Mouse (Mus musculus) limb, embryonic 12.5 days (tissue): ENCODE measurements around the gene D930020B18Rik. TPM values are rescaled to one million over a fixed set of nuclear protein-coding genes. Genes with fewer than 3 reads are reported as not detected.

Experiments
- ATAC-seq: fragments of 200-750 bp; cut with Nextera tagmentation; 2 replicates; pipeline ENCODE4 v1.8.0; 2017; ENCODE audit warnings: low read depth, moderate TSS enrichment; ENCODE audit not compliant: insufficient number of reproducible peaks, insufficient read depth, low FRiP score, low TSS enrichment
- H3K27ac ChIP-seq: fragments of 300-500 bp; sonication (generic); 2 replicates; pipeline ENCODE4 v1.5.1; 2016; ENCODE audit warnings: mild to moderate bottlenecking, moderate library complexity
- H3K27me3 ChIP-seq: fragments of 300-500 bp; sonication (generic); 2 replicates; pipeline ENCODE4 v1.6.1; 2016; ENCODE audit warnings: mild to moderate bottlenecking, moderate library complexity
- H3K36me3 ChIP-seq: fragments of 300-500 bp; sonication (generic); 2 replicates; pipeline ENCODE4 v1.6.1; 2016; ENCODE audit warnings: mild to moderate bottlenecking, moderate library complexity
- H3K4me1 ChIP-seq: fragments of 300-500 bp; sonication (generic); replicated peaks from 2 replicates; pipeline ENCODE4 v1.6.1; 2016
- H3K4me2 ChIP-seq: fragments of 300-500 bp; sonication (generic); 2 replicates; pipeline ENCODE4 v1.6.1; 2016; ENCODE audit warnings: mild to moderate bottlenecking, moderate library complexity
- H3K4me3 ChIP-seq: fragments of 300-500 bp; sonication (generic); replicated peaks from 2 replicates; pipeline ENCODE4 v1.5.1; 2016; ENCODE audit warnings: mild to moderate bottlenecking
- H3K9ac ChIP-seq: fragments of 300-500 bp; sonication (generic); replicated peaks from 2 replicates; pipeline ENCODE4 v1.6.1; 2016; ENCODE audit warnings: mild to moderate bottlenecking, moderate library complexity
- H3K9me3 ChIP-seq: fragments of 300-500 bp; sonication (generic); 2 replicates; pipeline ENCODE4 v1.6.1; 2016; ENCODE audit warnings: mild to moderate bottlenecking, moderate library complexity
- WGBS: fragments of 180-500 bp; shearing (Covaris S2); methylation state at CpG from one replicate; pipeline ENCODE4 v1.1.7; 2016; 5-methylcytosine and 5-hydroxymethylcytosine counted together
- polyA plus RNA-seq: library from polyadenylated mRNA; unstranded; fragments of >200 nt; fragmentation: Nextera tagmentation; extraction: Ambion mirVana; gene quantifications from 2 replicates; pipeline ENCODE4 v1.2.1, GENCODE M21; 2016

The D930020B18Rik gene
- polyA plus RNA-seq, 1 experiment from 2014 or later, result 1.8 TPM

DNA sequence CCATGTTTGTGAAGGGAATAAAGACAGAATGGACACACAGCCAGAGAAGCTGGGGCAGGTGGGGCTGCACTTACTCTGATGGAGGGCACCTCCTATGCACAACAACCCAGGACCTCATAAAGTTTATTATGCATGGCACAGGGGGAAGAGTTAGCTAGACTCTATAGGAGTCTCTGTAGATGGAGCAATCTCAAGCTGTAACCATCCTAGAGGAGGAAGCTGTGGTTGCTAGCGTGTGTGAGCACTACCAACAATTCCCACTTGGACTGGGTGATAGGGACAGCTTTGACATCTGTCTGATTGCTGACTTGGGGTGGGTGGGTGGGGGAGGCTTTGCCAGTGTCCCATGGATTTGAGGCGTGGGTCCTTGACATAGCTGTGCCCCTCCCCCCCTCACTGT lies 39.5 kb downstream of the D930020B18Rik start:
- WGBS, result 89% methylated on average over 2 of the region's 2 CpGs
- H3K4me2 ChIP-seq, result no peak overlapping the region
- no peak overlapping the region for H3K27ac ChIP-seq
- no peaks in the 10 kb centered on the region for H3K4me1 ChIP-seq
- H3K4me3 ChIP-seq, result no peak overlapping the region
- no peaks in the 10 kb centered on the region for H3K9me3 ChIP-seq
- no peak overlapping the region for H3K9ac ChIP-seq
- H3K36me3 ChIP-seq, result no peaks in the 10 kb centered on the region
- no peak for ATAC-seq
- no peaks in the 10 kb centered on the region for H3K27me3 ChIP-seq

DNA sequence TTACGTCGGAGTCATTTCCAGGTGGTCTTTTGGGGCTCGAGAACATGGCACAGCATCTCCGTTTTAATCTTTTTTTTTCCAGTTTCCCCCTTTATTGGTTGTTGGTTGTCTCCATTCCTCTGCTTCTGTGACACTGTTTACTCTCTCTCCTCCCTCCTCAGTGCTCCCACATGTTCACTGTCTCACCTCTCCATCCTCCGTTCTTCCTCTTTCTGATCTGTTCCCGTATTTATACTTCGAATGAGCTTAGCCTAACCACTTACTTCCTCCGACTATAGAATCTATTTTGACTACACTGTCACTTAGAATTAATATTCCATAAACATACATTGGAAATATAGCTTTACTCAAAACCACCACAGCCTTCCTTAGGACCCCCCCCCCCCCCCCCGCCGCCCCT lies 41.2 kb downstream of the D930020B18Rik start:
- H3K4me3 ChIP-seq, result no peak overlapping the region
- no peaks in the 10 kb centered on the region for H3K9me3 ChIP-seq
- ATAC-seq, result no peak
- H3K27me3 ChIP-seq, result no peaks in the 10 kb centered on the region
- no peaks in the 10 kb centered on the region for H3K4me1 ChIP-seq
- no peak overlapping the region for H3K27ac ChIP-seq
- no peak overlapping the region for H3K9ac ChIP-seq
- no peak overlapping the region for H3K4me2 ChIP-seq
- no peaks in the 10 kb centered on the region for H3K36me3 ChIP-seq
- 94% methylated on average over 10 of the region's 10 CpGs for WGBS

DNA sequence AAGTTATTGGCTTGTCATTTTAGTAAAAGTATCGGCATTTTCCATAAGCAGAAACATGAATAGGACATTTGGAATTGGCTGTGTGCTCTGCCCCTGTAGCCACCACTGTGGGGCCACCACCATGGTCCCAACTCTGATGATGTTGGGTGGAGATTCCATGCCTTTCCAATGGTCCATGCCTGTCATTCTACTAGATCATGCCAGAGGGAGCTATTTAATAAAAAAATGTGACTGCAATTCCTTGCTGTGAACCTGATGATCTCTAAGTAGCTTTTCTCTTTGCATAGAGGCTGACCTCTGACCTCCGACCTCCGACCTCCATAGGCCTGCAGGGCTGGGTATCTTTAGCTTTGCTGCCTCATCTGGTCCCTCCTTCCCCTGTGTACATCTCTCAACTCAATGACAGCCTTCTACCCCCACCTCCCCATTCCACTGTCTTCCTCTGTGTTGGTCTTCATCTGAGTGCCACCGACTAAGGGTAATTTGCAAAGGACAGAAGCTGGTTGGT lies 44.8 kb downstream of the D930020B18Rik start:
- Histone ChIP-seq H3K4me3 (no peak overlapping the region), H3K9ac (no peak overlapping the region), H3K4me2 (no peak overlapping the region), H3K27me3 (no peaks in the 10 kb centered on the region), H3K36me3 (no peaks in the 10 kb centered on the region), H3K4me1 (0 out of 2 replicates have a peak, but pooled peaks cover 5% of the 10 kb centered on the region), H3K9me3 (no peaks in the 10 kb centered on the region), H3K27ac (no peak overlapping the region)
- no peak for ATAC-seq
- WGBS, result 80% methylated on average over 4 of the region's 4 CpGs

DNA sequence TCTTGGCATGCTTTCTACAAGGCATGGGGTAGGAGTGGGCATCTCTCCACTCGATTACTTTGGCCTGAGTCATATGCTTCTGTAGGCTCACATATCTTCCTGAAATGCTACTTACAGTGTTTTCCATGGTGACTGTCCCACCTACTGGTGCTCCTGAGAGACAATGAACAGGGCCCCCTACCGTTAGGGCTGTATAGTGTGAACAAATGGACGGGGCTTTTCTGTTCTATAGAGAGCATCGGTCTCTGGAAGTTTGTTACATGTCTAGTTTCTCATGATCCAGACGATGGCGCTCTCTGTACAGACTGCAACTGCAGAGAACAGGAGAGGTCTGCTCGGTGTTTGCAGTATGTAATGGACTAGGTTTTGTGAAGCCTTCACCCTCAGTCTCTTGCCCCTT lies 46.1 kb downstream of the D930020B18Rik start:
- 79% methylated on average over 7 of the region's 7 CpGs for WGBS
- ATAC-seq, result no peak
- no peaks in the 10 kb centered on the region for H3K27me3 ChIP-seq

DNA sequence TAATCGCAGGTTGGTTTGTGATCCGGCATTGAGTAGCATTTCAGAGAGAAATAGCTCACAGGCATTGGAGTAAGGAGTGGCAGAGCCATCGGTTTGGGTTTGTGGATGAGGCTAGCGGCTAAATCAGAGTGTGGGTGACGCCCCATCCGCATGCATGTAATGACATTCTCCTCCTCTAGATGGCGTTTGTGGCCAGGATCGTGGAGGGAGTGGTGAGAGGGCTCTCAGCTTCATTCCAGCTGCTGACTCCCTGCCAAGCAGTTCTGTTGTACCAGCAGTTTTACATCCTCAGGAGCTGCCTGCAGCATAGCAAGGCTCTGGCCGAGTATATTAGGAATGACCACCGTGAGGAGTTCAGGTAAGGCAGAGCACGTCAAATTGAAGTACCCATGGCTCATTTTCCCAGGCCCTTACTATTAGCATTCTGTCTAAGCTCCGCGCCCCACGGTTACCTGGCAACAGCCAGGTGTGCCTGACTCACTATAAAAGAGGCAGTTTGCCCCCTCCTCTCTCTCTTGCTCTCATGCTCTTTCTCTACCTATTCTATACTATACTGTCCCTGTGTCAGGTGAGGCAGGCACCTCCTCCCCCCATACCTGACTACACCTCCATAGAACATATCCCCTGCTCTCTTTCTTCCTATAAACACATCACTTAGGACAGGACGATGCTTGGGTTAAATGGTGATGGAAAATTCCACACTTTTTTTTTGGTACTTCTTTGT lies 48.4 kb downstream of the D930020B18Rik start:
- 25% methylated on average over 15 of the region's 15 CpGs for WGBS
- peak; percentile 48 for ATAC-seq

More for the DNA sequence above, 46.1 kb downstream of the D930020B18Rik start:
- Histone ChIP-seq H3K27ac (no peak overlapping the region), H3K4me3 (no peak overlapping the region), H3K4me2 (no peak overlapping the region), H3K36me3 (no peaks in the 10 kb centered on the region), H3K4me1 (0 out of 2 replicates have a peak, but pooled peaks cover 10% of the 10 kb centered on the region), H3K9ac (no peak overlapping the region), H3K9me3 (no peaks in the 10 kb centered on the region)

DNA sequence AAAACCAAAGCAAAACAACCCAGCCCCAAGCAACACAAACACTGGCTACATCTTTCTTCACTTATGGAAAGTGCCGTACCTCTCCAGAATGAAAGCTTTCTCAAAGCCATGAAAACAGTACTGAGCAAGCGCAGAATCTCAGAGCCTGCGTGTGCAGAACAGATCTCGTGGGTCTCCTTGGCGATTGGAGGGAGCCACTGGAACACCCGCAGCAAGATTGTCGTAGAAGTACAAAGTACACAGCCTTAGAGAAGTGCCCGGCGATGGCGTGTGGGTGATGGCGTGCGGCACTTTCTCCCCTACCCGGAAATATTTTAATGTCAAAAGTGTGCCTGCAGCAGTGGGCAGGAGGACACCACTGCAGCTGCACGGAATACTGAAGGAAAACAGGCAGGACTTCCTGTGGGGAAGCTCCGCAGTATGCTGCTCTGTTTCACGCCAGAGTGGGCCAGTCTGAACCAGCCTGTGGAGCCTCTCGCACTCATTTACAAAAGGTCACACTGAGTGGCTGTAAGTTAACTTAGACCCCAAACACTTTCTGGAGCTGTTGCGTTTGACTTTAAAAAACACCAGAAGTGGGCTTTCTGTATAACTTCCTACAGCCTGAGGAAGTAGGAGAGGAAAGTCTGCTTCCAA lies 51.7 kb downstream of the D930020B18Rik start:
- Histone ChIP-seq H3K27me3 (no peaks in the 10 kb centered on the region), H3K4me2 (peak overlapping the region; percentile 35), H3K36me3 (no peaks in the 10 kb centered on the region), H3K4me1 (0 out of 2 replicates have a peak, but pooled peaks cover 10% of the 10 kb centered on the region), H3K27ac (no peak overlapping the region), H3K4me3 (no peak overlapping the region), H3K9ac (0 out of 2 replicates have a peak overlapping the region, but pooled peaks have one; percentile 1), H3K9me3 (no peaks in the 10 kb centered on the region)
- WGBS, result 49% methylated on average over 18 of the region's 18 CpGs
- no peak for ATAC-seq

More for the DNA sequence above, 48.4 kb downstream of the D930020B18Rik start:
- Histone ChIP-seq H3K27me3 (no peaks in the 10 kb centered on the region), H3K27ac (no peak overlapping the region), H3K4me2 (no peak overlapping the region), H3K9me3 (no peaks in the 10 kb centered on the region), H3K4me1 (0 out of 2 replicates have a peak, but pooled peaks cover 10% of the 10 kb centered on the region), H3K36me3 (no peaks in the 10 kb centered on the region), H3K4me3 (no peak overlapping the region), H3K9ac (no peak overlapping the region)

DNA sequence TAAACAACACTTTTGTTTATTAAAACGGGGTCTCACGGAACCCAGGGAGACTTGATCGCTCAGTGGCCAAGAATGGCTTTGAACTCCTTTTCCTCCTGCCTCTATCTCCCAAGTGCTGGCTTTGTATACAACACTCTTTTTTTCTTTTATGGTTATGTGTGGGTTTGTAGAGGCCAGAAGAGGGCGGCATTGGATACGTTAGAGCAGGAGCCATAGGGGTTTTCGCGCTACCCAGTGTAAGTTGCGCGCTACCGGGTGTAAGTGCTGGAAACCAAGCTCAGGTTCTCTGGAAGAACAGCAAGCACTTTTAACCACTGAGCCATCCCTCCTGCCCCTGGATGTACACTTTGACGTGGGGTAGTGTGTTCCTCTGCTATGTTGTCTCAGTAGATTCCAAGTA lies 53.2 kb downstream of the D930020B18Rik start:
- WGBS, result 81% methylated on average over 11 of the region's 11 CpGs
- Histone ChIP-seq H3K9ac (no peak overlapping the region), H3K4me2 (no peak overlapping the region), H3K4me1 (0 out of 2 replicates have a peak, but pooled peaks cover 10% of the 10 kb centered on the region), H3K36me3 (no peaks in the 10 kb centered on the region), H3K27ac (no peak overlapping the region), H3K4me3 (no peak overlapping the region), H3K27me3 (no peaks in the 10 kb centered on the region), H3K9me3 (no peaks in the 10 kb centered on the region)
- no peak for ATAC-seq

DNA sequence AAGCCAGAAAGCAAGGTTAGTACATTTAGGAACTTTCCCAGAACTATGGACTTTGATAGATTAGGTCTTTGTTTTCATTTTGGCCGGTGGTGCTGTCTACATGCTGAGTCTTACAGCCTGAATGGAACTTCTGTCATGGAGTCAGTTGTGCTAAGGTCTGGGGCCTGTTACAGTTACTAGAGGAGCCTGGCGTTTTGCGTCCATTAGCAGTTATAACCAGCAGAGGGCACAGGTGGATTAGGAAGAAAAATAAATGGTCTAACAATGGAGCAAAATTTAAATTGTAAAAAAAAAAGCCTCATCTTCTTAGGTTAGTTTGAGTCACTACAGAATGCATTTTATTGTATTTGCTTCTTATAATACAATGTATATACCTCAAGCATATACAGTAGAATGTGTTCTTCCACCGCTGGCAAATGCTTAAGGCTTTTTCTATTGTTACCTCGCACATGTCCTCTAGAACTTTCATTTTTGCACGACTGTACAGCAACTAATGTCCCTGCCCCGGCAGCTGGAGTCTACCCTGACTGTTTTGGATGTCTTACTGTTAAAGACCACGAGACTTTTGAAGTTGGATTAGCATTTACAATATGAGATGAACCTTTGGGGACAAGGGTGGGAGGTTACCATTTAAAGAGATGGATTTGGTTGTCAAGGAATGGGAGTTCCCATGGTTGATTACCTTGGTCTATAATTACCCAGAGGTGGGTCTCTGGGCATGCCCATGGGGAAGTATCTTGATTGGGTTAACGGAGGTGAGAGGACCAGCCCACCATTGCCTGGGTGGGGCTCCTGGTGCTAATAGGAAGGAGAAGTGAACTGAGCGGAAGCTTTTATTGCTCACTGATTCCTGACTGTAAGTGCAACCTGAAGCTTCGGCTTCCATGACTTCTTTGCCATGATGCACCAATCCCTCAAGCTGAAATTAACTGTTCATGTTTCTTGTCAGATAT lies 60.2 kb downstream of the D930020B18Rik start:
- Histone ChIP-seq H3K27ac (no peak overlapping the region), H3K9me3 (no peaks in the 10 kb centered on the region), H3K4me2 (no peak overlapping the region), H3K9ac (no peak overlapping the region), H3K4me1 (no peaks in the 10 kb centered on the region), H3K36me3 (no peaks in the 10 kb centered on the region), H3K27me3 (no peaks in the 10 kb centered on the region), H3K4me3 (no peak overlapping the region)
- WGBS, result 59% methylated on average over 11 of the region's 11 CpGs
- ATAC-seq, result no peak

DNA sequence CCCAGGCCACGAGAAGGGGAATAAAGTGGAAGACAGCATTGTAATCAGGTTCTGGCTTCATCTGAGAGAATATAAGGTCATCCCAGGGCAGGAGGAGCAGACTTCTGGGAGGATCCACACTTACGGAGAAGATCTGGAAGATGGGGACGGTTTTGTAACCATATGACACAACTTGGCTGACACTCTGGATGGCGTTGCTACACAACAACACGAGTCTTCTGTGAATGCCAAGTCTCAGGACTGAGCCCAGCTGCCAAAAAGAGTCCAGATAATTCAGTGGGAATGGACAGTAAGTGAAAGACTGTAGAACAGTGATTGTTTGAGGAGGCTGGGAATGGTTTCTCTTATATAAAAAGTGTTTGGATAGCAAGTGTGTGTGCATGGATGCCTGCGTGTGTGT lies 62.2 kb downstream of the D930020B18Rik start:
- WGBS, result 87% methylated on average over 6 of the region's 6 CpGs
- Histone ChIP-seq H3K27ac (no peak overlapping the region), H3K4me2 (no peak overlapping the region), H3K4me3 (no peak overlapping the region), H3K9me3 (no peaks in the 10 kb centered on the region), H3K4me1 (no peaks in the 10 kb centered on the region), H3K27me3 (no peaks in the 10 kb centered on the region), H3K36me3 (no peaks in the 10 kb centered on the region), H3K9ac (no peak overlapping the region)
- no peak for ATAC-seq

DNA sequence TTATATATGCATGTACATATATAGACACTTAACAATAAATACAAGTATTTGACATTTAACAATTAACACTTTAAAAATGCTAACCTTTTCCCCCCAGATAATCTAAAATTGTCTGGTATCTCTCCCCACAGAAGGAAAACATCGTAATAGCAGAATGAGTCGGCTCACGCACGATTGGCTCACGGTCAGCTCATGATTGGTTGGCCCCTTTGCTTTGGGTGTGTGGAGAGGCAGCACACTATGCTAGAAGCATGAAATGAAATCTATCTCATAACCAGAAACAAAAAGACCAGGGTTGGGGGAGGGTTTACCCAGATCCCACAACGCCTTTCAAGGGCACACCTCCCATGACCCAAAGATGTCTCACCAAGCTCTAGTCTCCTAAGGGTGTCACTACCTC lies 63.5 kb downstream of the D930020B18Rik start:
- H3K9me3 ChIP-seq, result no peaks in the 10 kb centered on the region
- ATAC-seq, result no peak
- no peak overlapping the region for H3K4me2 ChIP-seq
- no peaks in the 10 kb centered on the region for H3K36me3 ChIP-seq
- H3K4me3 ChIP-seq, result no peak overlapping the region
- 92% methylated on average over 6 of the region's 6 CpGs for WGBS
- no peaks in the 10 kb centered on the region for H3K27me3 ChIP-seq
- no peak overlapping the region for H3K27ac ChIP-seq
- H3K9ac ChIP-seq, result no peak overlapping the region
- no peaks in the 10 kb centered on the region for H3K4me1 ChIP-seq
